In the genomic region with DNA sequence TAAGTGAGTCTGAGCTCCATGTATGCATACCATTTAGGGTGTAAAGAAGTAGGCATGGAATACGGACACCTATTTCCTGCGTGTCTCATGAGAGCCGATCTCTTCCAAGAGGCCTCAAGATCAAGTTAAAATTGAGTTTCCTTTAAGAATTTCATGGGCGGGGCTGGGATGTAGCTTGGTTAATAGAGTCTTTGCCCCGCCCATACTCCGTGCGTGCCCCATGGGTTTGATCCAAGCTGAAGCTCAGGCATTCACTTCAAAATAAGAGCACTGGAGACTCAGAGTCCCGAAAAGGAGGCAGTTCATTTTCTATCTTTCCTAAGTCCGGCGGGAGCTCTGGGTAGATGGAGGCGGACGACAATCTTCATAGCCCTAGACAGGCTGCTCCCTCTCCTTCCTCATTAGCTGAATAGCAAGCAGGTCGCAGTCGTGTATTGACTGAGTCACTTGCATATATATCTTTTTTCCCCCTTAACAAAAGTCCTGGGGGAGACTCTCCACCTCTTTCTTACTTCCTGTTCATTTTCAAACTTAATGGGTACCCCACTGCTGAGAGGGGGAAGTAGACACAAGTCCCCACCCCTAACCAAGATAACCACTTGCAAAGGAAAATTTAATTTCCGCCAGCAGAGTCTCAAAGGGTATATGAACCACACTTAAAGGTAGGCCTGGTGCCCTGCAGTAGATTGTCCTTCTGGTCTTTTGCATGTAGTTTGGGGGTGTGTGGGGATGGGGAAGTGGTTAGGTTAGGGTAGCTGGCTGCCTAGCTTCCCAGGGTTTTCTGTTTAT, we compare ENCODE assay signal across 8 mouse cellular contexts.
A peak's percentile ranks its signal among the peaks of the same experiment; 100 is the strongest.
DNase-seq lines count a peak whose midpoint lies in the region; ATAC-seq and TF ChIP-seq lines count a peak whose summit lies in the region.

No protein-coding gene starts in this region.

- in situ Hi-C loops in ES-E14 (cut with MboI; ENCODE audit: low sequenced_read_pairs in 2 of 2, unreplicated experiment in 2 of 2): no loop called here

- no peaks in the 10 kb centered on the region for H3K9me3 ChIP-seq in ES-E14 (ENCODE audit: control insufficient read depth, insufficient read depth, low read depth, low read length)
- no peaks in the 10 kb centered on the region for H3K9me3 ChIP-seq in forebrain, postnatal 0 days (ENCODE audit: low read length)
- H3K9me3 ChIP-seq in hindbrain, postnatal 0 days (ENCODE audit: low read length): no peaks in the 10 kb centered on the region
- no peaks in the 10 kb centered on the region for H3K9me3 ChIP-seq in liver, embryonic 12.5 days (replicated peaks)
- H3K9me3 ChIP-seq in neural tube, embryonic 12.5 days: no peaks in the 10 kb centered on the region

- H3K4me2 ChIP-seq in forebrain, postnatal 0 days (ENCODE audit: low read depth): 0 out of 2 replicates have a peak overlapping the region, but pooled peaks have one; percentile 23
- H3K4me2 ChIP-seq in hindbrain, postnatal 0 days (ENCODE audit: low read depth, low read length): peak overlapping the region; percentile 19; the same call in 1 of the 2 replicates
- peak overlapping the region; percentile 20 for H3K4me2 ChIP-seq in liver, embryonic 12.5 days
- peak overlapping the region; percentile 32; the same call in 1 of the 2 replicates for H3K4me2 ChIP-seq in neural tube, embryonic 12.5 days (replicated peaks)

- H3K27ac ChIP-seq in ES-E14 (ENCODE audit: insufficient read depth, low read depth, low read length, poor library complexity, severe bottlenecking): no peak overlapping the region; the same call in 1 of the 2 replicates
- H3K27ac ChIP-seq in forebrain, postnatal 0 days (ENCODE audit: low read depth, low read length): no peak overlapping the region
- no peak overlapping the region for H3K27ac ChIP-seq in hindbrain, postnatal 0 days
- H3K27ac ChIP-seq in liver, embryonic 12.5 days: no peak overlapping the region
- H3K27ac ChIP-seq in neural tube, embryonic 12.5 days: no peak overlapping the region

- no peaks in the 10 kb centered on the region for H3K36me3 ChIP-seq in ES-E14 (ENCODE audit: control insufficient read depth, insufficient read depth, low read length, poor library complexity, severe bottlenecking)
- no peaks in the 10 kb centered on the region for H3K36me3 ChIP-seq in forebrain, postnatal 0 days (ENCODE audit: insufficient read depth)
- no peaks in the 10 kb centered on the region for H3K36me3 ChIP-seq in hindbrain, postnatal 0 days (ENCODE audit: insufficient read depth, low read length)
- no peaks in the 10 kb centered on the region for H3K36me3 ChIP-seq in liver, embryonic 12.5 days
- no peaks in the 10 kb centered on the region for H3K36me3 ChIP-seq in neural tube, embryonic 12.5 days

- peaks cover 0 to 11% of the 10 kb centered on the region in 2 experiments; a peak in 2 of 4 replicates for H3K4me1 ChIP-seq in ES-E14 (ENCODE audit: control insufficient read depth in 2 of 2, insufficient read depth in 2 of 2, low read length in 2 of 2, poor library complexity in 1 of 2)
- H3K4me1 ChIP-seq in forebrain, postnatal 0 days (ENCODE audit: insufficient read depth): no peaks in the 10 kb centered on the region
- H3K4me1 ChIP-seq in hindbrain, postnatal 0 days (ENCODE audit: insufficient read depth, low read length): no peaks in the 10 kb centered on the region
- H3K4me1 ChIP-seq in liver, embryonic 12.5 days: no peaks in the 10 kb centered on the region
- H3K4me1 ChIP-seq in neural tube, embryonic 12.5 days: peaks cover 4% of the 10 kb centered on the region; the same call in 1 of the 2 replicates

- TF ChIP-seq CTCF in forebrain, postnatal 0 days (IDR thresholded peaks at IDR 0.05; ENCODE audit: low read depth): no peak
- no peak for TF ChIP-seq CTCF in hindbrain, postnatal 0 days (IDR thresholded peaks at IDR 0.05; ENCODE audit: low read depth)

- no peaks in the 10 kb centered on the region for H3K27me3 ChIP-seq in forebrain, postnatal 0 days (ENCODE audit: insufficient read depth, low read length)
- H3K27me3 ChIP-seq in hindbrain, postnatal 0 days (ENCODE audit: insufficient read depth, low read length): no peaks in the 10 kb centered on the region
- H3K27me3 ChIP-seq in liver, embryonic 12.5 days (replicated peaks): no peaks in the 10 kb centered on the region
- H3K27me3 ChIP-seq in neural tube, embryonic 12.5 days (replicated peaks): no peaks in the 10 kb centered on the region

- ATAC-seq in forebrain, postnatal 0 days: peak; percentile 59; the same call in 1 of the 2 replicates
- ATAC-seq in hindbrain, postnatal 0 days: peak; percentile 59; the same call in 1 of the 2 replicates
- peak; percentile 72 for ATAC-seq in liver, embryonic 12.5 days
- ATAC-seq in neural tube, embryonic 12.5 days (ENCODE audit: low FRiP score, low read depth): no peak
- no peak for ATAC-seq in CD4-positive, CD25-positive, alpha-beta regulatory T cell, adult 4 months

- 25% methylated on average over 15 of the region's 15 CpGs for WGBS in forebrain, postnatal 0 days
- WGBS in hindbrain, postnatal 0 days: 28% methylated on average over 15 of the region's 15 CpGs
- WGBS in liver, embryonic 12.5 days (ENCODE audit: insufficient replicate concordance): 30% methylated on average over 15 of the region's 15 CpGs
- 28% methylated on average over 15 of the region's 15 CpGs for WGBS in neural tube, embryonic 12.5 days

- DNase-seq in ES-E14 (ENCODE audit: low read depth, low spot score): peak; percentile 85
- DNase-seq in brain, adult 2 months (ENCODE audit: low read depth, low spot score): peak; percentile 40
- peak; percentile 65 for DNase-seq in forebrain, postnatal 0 days
- peak; percentile 80 for DNase-seq in hindbrain, postnatal 0 days (ENCODE audit: low spot score)
- no peak for DNase-seq in T-cell, adult 2 months (ENCODE audit: low spot score)

- H3K4me3 ChIP-seq in ES-E14 (ENCODE audit: insufficient read depth in 1 of 2, low read depth in 1 of 2, low read length in 2 of 2, poor library complexity in 1 of 2, severe bottlenecking in 1 of 2): peak overlapping the region; percentile 15 to 56; a peak in 2 of 4 replicates
- 0 out of 2 replicates have a peak overlapping the region, but pooled peaks have one; percentile 4 for H3K4me3 ChIP-seq in forebrain, postnatal 0 days (ENCODE audit: low read depth, low read length)
- H3K4me3 ChIP-seq in hindbrain, postnatal 0 days (ENCODE audit: low read length): no peak overlapping the region
- H3K4me3 ChIP-seq in liver, embryonic 12.5 days: no peak overlapping the region
- H3K4me3 ChIP-seq in neural tube, embryonic 12.5 days: no peak overlapping the region

- peak overlapping the region; percentile 73; the same call in 1 of the 2 replicates for H3K9ac ChIP-seq in ES-E14 (ENCODE audit: insufficient read depth, low read depth, low read length, poor library complexity, severe bottlenecking)
- H3K9ac ChIP-seq in forebrain, postnatal 0 days: no peak overlapping the region
- H3K9ac ChIP-seq in hindbrain, postnatal 0 days (replicated peaks; ENCODE audit: low read length): no peak overlapping the region
- no peak overlapping the region for H3K9ac ChIP-seq in liver, embryonic 12.5 days
- H3K9ac ChIP-seq in neural tube, embryonic 12.5 days: no peak overlapping the region

TF ChIP-seq in ES-E14, 5 proteins besides CTCF, POLR2A, EP300 and RAD21:
- TF ChIP-seq ZC3H11A (IDR thresholded peaks at IDR 0.05; ENCODE audit: borderline replicate concordance, low read depth, low read length) (no peak), ZNF384 (IDR thresholded peaks at IDR 0.05; ENCODE audit: low read depth, low read length) (no peak), MAFK (IDR thresholded peaks at IDR 0.05; ENCODE audit: insufficient read depth, low read depth, low read length) (no peak), HCFC1 (IDR thresholded peaks at IDR 0.05; ENCODE audit: borderline replicate concordance, insufficient read depth, low read length) (no peak), CHD2 (IDR thresholded peaks at IDR 0.05; ENCODE audit: low read depth, low read length) (no peak)

Comparison
In these comparisons a context has a peak if more than half of its experiments do, and no peak if none do; other contexts are left out.
1. H3K4me3 ChIP-seq: peak in ES-E14 (2 of 2) and forebrain, postnatal 0 days (single experiment); none in hindbrain, postnatal 0 days (single experiment), liver, embryonic 12.5 days (single experiment) and neural tube, embryonic 12.5 days (single experiment).
2. ATAC-seq: peak in forebrain, postnatal 0 days (single experiment), hindbrain, postnatal 0 days (single experiment) and liver, embryonic 12.5 days (single experiment); none in neural tube, embryonic 12.5 days (single experiment) and CD4-positive, CD25-positive, alpha-beta regulatory T cell, adult 4 months (single experiment).
3. Peak in every context shown above with its lines, with median percentiles within 50 percentile points of each other: H3K4me2 ChIP-seq.